Mouse (Mus musculus) adrenal gland, postnatal 4 days (tissue): ENCODE measurements around the gene Man1b1. TPM values are rescaled to one million over a fixed set of nuclear protein-coding genes. Genes with fewer than 3 reads are reported as not detected.

Source experiments
- DNase-seq, 2 experiments: peaks; one replicate each; pipeline ENCODE4 v3.0.0; 2021 to 2022; ENCODE audit warnings: low spot score in 2 of 2, mixed read lengths in 2 of 2
- total RNA-seq, 2 experiments: library from RNA; stranded (reverse); gene quantifications; 2 replicates each; pipeline ENCODE4 v1.2.3; 2021

Gene Man1b1
- total RNA-seq, 2 experiments from 2014 or later, result 57.5 to 62.5 TPM

DNA sequence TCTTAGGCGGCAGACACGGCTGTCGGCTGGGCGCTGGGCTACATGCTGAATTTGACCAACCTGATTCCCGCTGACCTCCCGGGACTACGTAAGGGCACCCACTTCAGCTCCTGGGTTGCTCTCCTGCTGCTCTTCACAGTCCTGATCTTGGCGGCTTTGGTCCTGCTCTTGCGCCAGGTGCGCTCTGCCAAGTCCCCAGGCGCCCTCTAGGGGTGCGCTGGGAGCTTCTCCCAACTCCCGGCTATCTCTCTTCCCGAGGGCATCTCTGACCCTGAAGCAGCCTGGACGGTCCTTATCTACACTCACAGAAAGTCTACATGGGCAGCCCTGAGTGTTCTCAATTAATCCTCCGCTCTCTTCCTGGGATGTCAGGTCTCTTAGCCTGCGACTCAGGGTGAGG, 68.6 kb downstream of the Man1b1 start:
- no peak for DNase-seq

Other genes with a start within 250 kb of the Man1b1 start
- gene Noxa1, start 237.2 kb upstream of the Man1b1 start, total RNA-seq, result under 1 TPM in 1 of 2 experiments, not detected in 1; 0.59 TPM
- 10 to 100 TPM; 10.2 to 18.4 TPM for gene Nrarp, start 151.6 kb upstream of the Man1b1 start, total RNA-seq
- gene Tor4a, start 135.5 kb upstream of the Man1b1 start, total RNA-seq, result 10 to 100 TPM; 23.1 to 24.3 TPM
- gene Nelfb, start 120.8 kb upstream of the Man1b1 start, total RNA-seq, result 10 to 100 TPM; 64.8 to 65.8 TPM
- gene Stpg3, start 117.7 kb upstream of the Man1b1 start, total RNA-seq, result not detected
- gene Fam166a, start 113.6 kb upstream of the Man1b1 start, total RNA-seq, result under 1 TPM; 0.45 to 0.68 TPM
- gene Tubb4b, start 107.6 kb upstream of the Man1b1 start, total RNA-seq, result 100 to 1,000 TPM; 235 to 257 TPM
- gene Slc34a3, start 98.0 kb upstream of the Man1b1 start, total RNA-seq, result under 1 TPM in 1 of 2 experiments, not detected in 1; 0.95 TPM
- gene Rnf224, start 95.6 kb upstream of the Man1b1 start, total RNA-seq, result not detected
- 10 to 100 TPM; 14.3 to 18.7 TPM for gene Rnf208, start 90.1 kb upstream of the Man1b1 start, total RNA-seq
- gene Cysrt1, start 89.9 kb upstream of the Man1b1 start, total RNA-seq, result not detected
- 1 to 10 TPM; 4.4 to 5.9 TPM for gene AL732309.1, start 85.5 kb upstream of the Man1b1 start, total RNA-seq
- 10 to 100 TPM; 28.9 to 38.5 TPM for gene Tmem203, start 76.9 kb upstream of the Man1b1 start, total RNA-seq
- gene Tprn, start 69.7 kb upstream of the Man1b1 start, total RNA-seq, result 10 to 100 TPM; 15.5 to 18.7 TPM
- gene Ssna1, start 59.9 kb upstream of the Man1b1 start, total RNA-seq, result 10 to 100 TPM; 56.0 to 56.8 TPM
- 100 to 1,000 TPM; 110 to 115 TPM for gene Anapc2, start 59.9 kb upstream of the Man1b1 start, total RNA-seq
- not detected for gene Tmem210, start 44.2 kb upstream of the Man1b1 start, total RNA-seq
- gene Lrrc26, start 42.4 kb upstream of the Man1b1 start, total RNA-seq, result not detected
- gene Grin1, start 13.2 kb upstream of the Man1b1 start, total RNA-seq, result 10 to 100 TPM; 15.0 to 15.2 TPM
- gene Dpp7, start 24.0 kb downstream of the Man1b1 start, total RNA-seq, result 10 to 100 TPM; 32.1 to 33.9 TPM
- 10 to 100 TPM; 18.6 to 24.0 TPM for gene Uap1l1, start 33.3 kb downstream of the Man1b1 start, total RNA-seq
- 1 to 10 TPM; 9.3 to 9.4 TPM for gene Sapcd2, start 40.0 kb downstream of the Man1b1 start, total RNA-seq
- 10 to 100 TPM in 1 of 2 experiments, 1 to 10 TPM in 1; 10.0 to 11.8 TPM for gene Entpd2, start 63.5 kb downstream of the Man1b1 start, total RNA-seq
- 100 to 1,000 TPM; 102 to 112 TPM for gene Npdc1, start 67.0 kb downstream of the Man1b1 start, total RNA-seq
- under 1 TPM in 1 of 2 experiments, not detected in 1; 0.82 TPM for gene Fut7, start 90.9 kb downstream of the Man1b1 start, total RNA-seq
- gene Abca2, start 96.4 kb downstream of the Man1b1 start, total RNA-seq, result 10 to 100 TPM; 30.4 to 34.3 TPM
- gene Clic3, start 124.5 kb downstream of the Man1b1 start, total RNA-seq, result 1 to 10 TPM; 1.4 to 1.7 TPM
- 10 to 100 TPM; 41.0 to 48.5 TPM for gene Paxx, start 128.8 kb downstream of the Man1b1 start, total RNA-seq
- 1 to 10 TPM; 3.6 to 6.5 TPM for gene Ptgds, start 137.7 kb downstream of the Man1b1 start, total RNA-seq
- not detected for gene Lcn12, start 161.6 kb downstream of the Man1b1 start, total RNA-seq
- 100 to 1,000 TPM in 1 of 2 experiments, 10 to 100 TPM in 1; 99.5 to 118 TPM for gene Fbxw5, start 168.4 kb downstream of the Man1b1 start, total RNA-seq
- gene C8g, start 169.4 kb downstream of the Man1b1 start, total RNA-seq, result 1 to 10 TPM; 1.0 to 9.9 TPM
- gene Traf2, start 214.6 kb downstream of the Man1b1 start, total RNA-seq, result 10 to 100 TPM; 19.2 to 20.5 TPM
- 100 to 1,000 TPM; 171 to 191 TPM for gene Edf1, start 225.5 kb downstream of the Man1b1 start, total RNA-seq
- gene Mamdc4, start 242.5 kb downstream of the Man1b1 start, total RNA-seq, result 1 to 10 TPM; 4.1 to 7.1 TPM
- 10 to 100 TPM; 74.7 to 80.0 TPM for gene Phpt1, start 242.9 kb downstream of the Man1b1 start, total RNA-seq
- 1 to 10 TPM; 4.6 to 5.3 TPM for gene Ajm1, start 249.4 kb downstream of the Man1b1 start, total RNA-seq